Mouse (Mus musculus): ENCODE data around the gene Gm19402. TPM values are rescaled to one million over a fixed set of nuclear protein-coding genes. Genes with fewer than 3 reads are reported as not detected.

Gene Gm19402
- polyA plus RNA-seq, 1 experiment from 2014 or later, result not detected

GRCm38 (mm10) chr10:77658286-77658994 lies 32.1 kb downstream of the Gm19402 start:
- Histone ChIP-seq H3K9ac (no peak overlapping the region), H3K4me2 (no peak overlapping the region), H3K36me3 (ENCODE audit: poor library complexity, severe bottlenecking) (no peaks in the 10 kb centered on the region), H3K9me3 (replicated peaks) (no peaks in the 10 kb centered on the region), H3K27me3 (no peaks in the 10 kb centered on the region), H3K27ac (no peak overlapping the region), H3K4me3 (no peak overlapping the region), H3K4me1 (no peaks in the 10 kb centered on the region)
- no peak for ATAC-seq
- WGBS, result 79% methylated on average over 15 of the region's 15 CpGs

GRCm38 (mm10) chr10:77652046-77652445 lies 38.5 kb downstream of the Gm19402 start:
- Histone ChIP-seq H3K9me3 (replicated peaks) (no peaks in the 10 kb centered on the region), H3K36me3 (ENCODE audit: poor library complexity, severe bottlenecking) (peaks cover 5% of the 10 kb centered on the region), H3K4me1 (no peaks in the 10 kb centered on the region), H3K27ac (no peak overlapping the region), H3K4me3 (no peak overlapping the region), H3K4me2 (no peak overlapping the region), H3K27me3 (no peaks in the 10 kb centered on the region), H3K9ac (no peak overlapping the region)
- ATAC-seq, result no peak
- 91% methylated on average over 9 of the region's 9 CpGs for WGBS

- Histone ChIP-seq H3K27ac (no peak overlapping the region), H3K9me3 (replicated peaks) (no peaks in the 10 kb centered on the region), H3K9ac (no peak overlapping the region), H3K36me3 (ENCODE audit: poor library complexity, severe bottlenecking) (peaks cover 46% of the 10 kb centered on the region), H3K4me2 (no peak overlapping the region), H3K4me1 (no peaks in the 10 kb centered on the region), H3K27me3 (no peaks in the 10 kb centered on the region), H3K4me3 (no peak overlapping the region)
- 82% methylated on average over 8 of the region's 8 CpGs for WGBS
- no peak for ATAC-seq
Measured at GRCm38 (mm10) chr10:77647901-77648300, 42.7 kb downstream of the Gm19402 start.

GRCm38 (mm10) chr10:77647461-77647860 lies 43.1 kb downstream of the Gm19402 start:
- Histone ChIP-seq H3K4me1 (no peaks in the 10 kb centered on the region), H3K36me3 (ENCODE audit: poor library complexity, severe bottlenecking) (peaks cover 50% of the 10 kb centered on the region), H3K27me3 (no peaks in the 10 kb centered on the region), H3K4me3 (no peak overlapping the region), H3K27ac (peak overlapping the region; percentile 25; the same call in 1 of the 2 replicates), H3K9ac (no peak overlapping the region), H3K9me3 (replicated peaks) (no peaks in the 10 kb centered on the region), H3K4me2 (no peak overlapping the region)
- no peak for ATAC-seq
- 81% methylated on average over 1 of the region's 1 CpGs for WGBS

GRCm38 (mm10) chr10:77645571-77645970 lies 45.0 kb downstream of the Gm19402 start:
- Histone ChIP-seq H3K27me3 (no peaks in the 10 kb centered on the region), H3K4me2 (no peak overlapping the region), H3K36me3 (ENCODE audit: poor library complexity, severe bottlenecking) (peaks cover 67% of the 10 kb centered on the region), H3K4me1 (no peaks in the 10 kb centered on the region), H3K27ac (no peak overlapping the region), H3K9ac (no peak overlapping the region), H3K4me3 (no peak overlapping the region), H3K9me3 (replicated peaks) (no peaks in the 10 kb centered on the region)
- no peak for ATAC-seq
- 90% methylated on average over 5 of the region's 5 CpGs for WGBS

GRCm38 (mm10) chr10:77643160-77643559 lies 47.4 kb downstream of the Gm19402 start:
- no peak for ATAC-seq
- no peak overlapping the region for H3K27ac ChIP-seq
- no peaks in the 10 kb centered on the region for H3K9me3 ChIP-seq (replicated peaks)
- peaks cover 6% of the 10 kb centered on the region for H3K4me1 ChIP-seq
- peaks cover 86% of the 10 kb centered on the region for H3K36me3 ChIP-seq (ENCODE audit: poor library complexity, severe bottlenecking)
- no peak overlapping the region for H3K4me2 ChIP-seq
- H3K27me3 ChIP-seq, result no peaks in the 10 kb centered on the region
- WGBS, result 85% methylated on average over 7 of the region's 7 CpGs
- H3K9ac ChIP-seq, result no peak overlapping the region
- no peak overlapping the region for H3K4me3 ChIP-seq

MicroRNAs encoded within 50 kb of the gene (microRNA counts, 519-probe panel; counts per million panel counts)
- microRNA mmu-miR-1930, result 177 counts per million, percentile 53 among the panel's probes with 10 or more counts

Small RNA genes within 50 kb of the gene (microRNA-seq; reads per million reads assigned to microRNA genes)
- gene Mir1930, result 21.2 reads per million, percentile 31 among the genes with 10 or more reads in this experiment

Other genes with a start within 250 kb of the Gm19402 start
- gene Fam207a, start 175.0 kb downstream of the Gm19402 start, polyA plus RNA-seq (2015; fragmentation: Nextera tagmentation; extraction: Ambion mirVana), result 37.5 and 38.7 TPM in 2 replicates
- gene Itgb2, start 160.5 kb downstream of the Gm19402 start, polyA plus RNA-seq (2015; fragmentation: Nextera tagmentation; extraction: Ambion mirVana), result 0.34 and 0.37 TPM in 2 replicates
- gene Pttg1ip, start 109.0 kb downstream of the Gm19402 start, polyA plus RNA-seq (2015; fragmentation: Nextera tagmentation; extraction: Ambion mirVana), result 57.8 and 63.6 TPM in 2 replicates
- 329 and 347 TPM in 2 replicates for gene Sumo3, start 84.7 kb downstream of the Gm19402 start, polyA plus RNA-seq (2015; fragmentation: Nextera tagmentation; extraction: Ambion mirVana)
- gene Gm49325, start 84.6 kb downstream of the Gm19402 start, polyA plus RNA-seq (2015; fragmentation: Nextera tagmentation; extraction: Ambion mirVana), result 2.3 TPM in 1 of 2 replicates, not detected in the other
- gene Ube2g2, start 68.5 kb downstream of the Gm19402 start, polyA plus RNA-seq (2015; fragmentation: Nextera tagmentation; extraction: Ambion mirVana), result 103 and 115 TPM in 2 replicates
- 0.64 and 0.65 TPM in 2 replicates for gene Tspear, start 4.2 kb downstream of the Gm19402 start, polyA plus RNA-seq (2015; fragmentation: Nextera tagmentation; extraction: Ambion mirVana)
- not detected in 2 replicates for gene Gm9508, start 6.5 kb upstream of the Gm19402 start, polyA plus RNA-seq (2015; fragmentation: Nextera tagmentation; extraction: Ambion mirVana)
- not detected in 2 replicates for gene Gm10272, start 15.9 kb upstream of the Gm19402 start, polyA plus RNA-seq (2015; fragmentation: Nextera tagmentation; extraction: Ambion mirVana)
- not detected in 2 replicates for gene Gm10024, start 20.7 kb upstream of the Gm19402 start, polyA plus RNA-seq (2015; fragmentation: Nextera tagmentation; extraction: Ambion mirVana)
- gene Gm10142, start 25.1 kb upstream of the Gm19402 start, polyA plus RNA-seq (2015; fragmentation: Nextera tagmentation; extraction: Ambion mirVana), result not detected in 2 replicates
- not detected in 2 replicates for gene Krtap12-1, start 29.8 kb upstream of the Gm19402 start, polyA plus RNA-seq (2015; fragmentation: Nextera tagmentation; extraction: Ambion mirVana)
- not detected in 2 replicates for gene Gm10100, start 35.7 kb upstream of the Gm19402 start, polyA plus RNA-seq (2015; fragmentation: Nextera tagmentation; extraction: Ambion mirVana)
- gene Gm18596, start 51.9 kb upstream of the Gm19402 start, polyA plus RNA-seq (2015; fragmentation: Nextera tagmentation; extraction: Ambion mirVana), result not detected in 2 replicates
- gene Gm9736, start 60.6 kb upstream of the Gm19402 start, polyA plus RNA-seq (2015; fragmentation: Nextera tagmentation; extraction: Ambion mirVana), result not detected in 2 replicates
- gene Gm3233, start 68.9 kb upstream of the Gm19402 start, polyA plus RNA-seq (2015; fragmentation: Nextera tagmentation; extraction: Ambion mirVana), result not detected in 2 replicates
- gene Gm3238, start 80.6 kb upstream of the Gm19402 start, polyA plus RNA-seq (2015; fragmentation: Nextera tagmentation; extraction: Ambion mirVana), result not detected in 2 replicates
- not detected in 2 replicates for gene Gm7138, start 86.2 kb upstream of the Gm19402 start, polyA plus RNA-seq (2015; fragmentation: Nextera tagmentation; extraction: Ambion mirVana)
- gene Gm3250, start 91.8 kb upstream of the Gm19402 start, polyA plus RNA-seq (2015; fragmentation: Nextera tagmentation; extraction: Ambion mirVana), result not detected in 2 replicates
- gene Gm7137, start 97.4 kb upstream of the Gm19402 start, polyA plus RNA-seq (2015; fragmentation: Nextera tagmentation; extraction: Ambion mirVana), result not detected in 2 replicates
- gene Gm9639, start 104.3 kb upstream of the Gm19402 start, polyA plus RNA-seq (2015; fragmentation: Nextera tagmentation; extraction: Ambion mirVana), result not detected in 2 replicates
- not detected in 2 replicates for gene Gm19668, start 108.4 kb upstream of the Gm19402 start, polyA plus RNA-seq (2015; fragmentation: Nextera tagmentation; extraction: Ambion mirVana)
- gene Gm9507, start 121.1 kb upstream of the Gm19402 start, polyA plus RNA-seq (2015; fragmentation: Nextera tagmentation; extraction: Ambion mirVana), result not detected in 2 replicates
- gene Gm2696, start 123.9 kb upstream of the Gm19402 start, polyA plus RNA-seq (2015; fragmentation: Nextera tagmentation; extraction: Ambion mirVana), result not detected in 2 replicates
- gene Krtap10-4, start 136.3 kb upstream of the Gm19402 start, polyA plus RNA-seq (2015; fragmentation: Nextera tagmentation; extraction: Ambion mirVana), result not detected in 2 replicates
- not detected in 2 replicates for gene Krtap10-10, start 145.2 kb upstream of the Gm19402 start, polyA plus RNA-seq (2015; fragmentation: Nextera tagmentation; extraction: Ambion mirVana)
- gene Gm36176, start 156.0 kb upstream of the Gm19402 start, polyA plus RNA-seq (2015; fragmentation: Nextera tagmentation; extraction: Ambion mirVana), result not detected in 2 replicates
- not detected in 2 replicates for gene Gm10318, start 162.1 kb upstream of the Gm19402 start, polyA plus RNA-seq (2015; fragmentation: Nextera tagmentation; extraction: Ambion mirVana)
- not detected in 2 replicates for gene Gm3285, start 171.2 kb upstream of the Gm19402 start, polyA plus RNA-seq (2015; fragmentation: Nextera tagmentation; extraction: Ambion mirVana)
- gene Lrrc3, start 211.8 kb upstream of the Gm19402 start, polyA plus RNA-seq (2015; fragmentation: Nextera tagmentation; extraction: Ambion mirVana), result 4.7 and 6.8 TPM in 2 replicates